Mouse (Mus musculus): ENCODE results near the gene Dnajc3.
"Not testable (repeated sequence)": the region's sequence is repeated elsewhere in the genome, so short reads cannot be mapped to it uniquely, and the experiment has no call there.

Dnajc3 gene

DNA sequence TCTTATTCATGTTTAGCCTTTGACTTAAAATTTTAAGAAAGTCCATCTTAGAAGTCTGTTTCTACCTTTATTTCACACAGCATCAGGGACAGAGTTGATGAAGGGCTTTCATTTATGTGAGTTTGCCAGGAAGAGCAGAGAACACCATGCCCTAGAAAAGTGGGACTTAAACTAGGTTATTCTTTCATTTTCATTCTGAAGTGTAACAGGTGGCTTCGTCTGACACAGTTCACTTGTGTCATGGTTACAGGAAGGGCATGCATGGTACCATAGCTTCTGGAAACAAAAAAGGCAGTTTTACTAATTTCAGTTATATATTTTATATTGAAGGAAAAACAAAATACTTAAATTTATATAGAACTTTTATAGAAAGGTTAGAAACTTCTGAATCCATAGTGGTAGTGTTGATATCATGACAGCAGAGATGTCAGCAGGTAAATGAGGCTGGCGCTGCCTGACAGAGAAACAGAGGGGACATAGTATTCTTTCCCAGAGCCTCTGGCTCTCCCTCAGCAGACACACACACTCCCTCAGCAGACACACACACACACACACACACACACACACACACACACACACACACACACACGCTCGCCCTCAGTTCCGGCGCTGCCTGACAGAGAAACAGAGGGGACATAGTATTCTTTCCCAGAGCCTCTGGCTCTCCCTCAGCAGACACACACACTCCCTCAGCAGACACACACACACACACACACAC, 44.1 kb downstream of the Dnajc3 start:
- not testable (repeated sequence) for DNase-seq (ENCODE audit: low read depth in 1 of 2, low spot score in 2 of 2)

GRCm38 (mm10) chr14:118982429-118983045, 44.8 kb downstream of the Dnajc3 start:
- not testable (repeated sequence) for DNase-seq (ENCODE audit: low read depth in 1 of 2, low spot score in 2 of 2)

- DNase-seq (ENCODE audit: low read depth in 1 of 2, low spot score in 2 of 2), result no peak
These were observed 45.6 kb downstream of the Dnajc3 start for GRCm38 (mm10) chr14:118983396-118983795.

- no peak for DNase-seq (ENCODE audit: low read depth in 1 of 2, low spot score in 2 of 2)
These were observed 46.4 kb downstream of the Dnajc3 start for GRCm38 (mm10) chr14:118984161-118984560.

DNA sequence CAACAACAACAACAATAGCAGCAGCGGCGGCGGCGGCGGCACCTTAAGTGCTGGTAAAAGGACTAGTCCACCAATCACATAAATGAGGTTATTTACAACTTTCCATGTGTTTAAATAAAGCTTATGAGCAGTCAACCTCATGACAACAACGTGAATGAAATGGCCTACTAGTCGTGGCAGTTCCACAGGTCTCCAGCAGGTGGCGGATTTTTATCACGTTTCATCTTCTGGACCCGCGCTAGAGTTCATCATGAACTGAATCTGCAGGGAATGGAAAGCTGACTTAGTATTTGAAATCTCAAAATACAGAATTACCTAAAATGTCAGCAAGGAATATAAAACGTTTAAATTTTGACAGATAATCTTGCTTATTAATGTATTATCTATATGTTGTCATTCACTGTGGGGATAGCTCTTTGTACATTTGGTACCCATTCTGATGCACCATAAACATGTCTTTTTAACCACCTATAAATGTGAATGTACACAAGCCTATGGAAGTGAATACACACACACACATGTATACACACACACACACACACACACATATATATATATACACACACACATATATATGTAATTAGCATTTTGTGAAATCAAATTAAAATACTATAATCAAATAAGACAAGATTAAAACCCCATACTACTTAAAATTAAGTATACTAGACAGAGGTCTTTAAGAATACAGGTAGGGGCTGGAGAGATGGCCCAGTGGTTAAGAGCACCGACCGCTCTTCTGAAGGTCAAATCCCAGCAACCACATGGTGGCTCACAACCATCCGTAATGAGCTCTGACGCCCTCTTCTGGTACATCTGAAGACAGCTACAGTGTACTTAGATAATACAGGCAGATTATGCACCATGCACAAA, 49.1 kb downstream of the Dnajc3 start:
- peak in 1 of 2 experiments; percentile 19 for DNase-seq (ENCODE audit: low read depth in 1 of 2, low spot score in 2 of 2)

DNA sequence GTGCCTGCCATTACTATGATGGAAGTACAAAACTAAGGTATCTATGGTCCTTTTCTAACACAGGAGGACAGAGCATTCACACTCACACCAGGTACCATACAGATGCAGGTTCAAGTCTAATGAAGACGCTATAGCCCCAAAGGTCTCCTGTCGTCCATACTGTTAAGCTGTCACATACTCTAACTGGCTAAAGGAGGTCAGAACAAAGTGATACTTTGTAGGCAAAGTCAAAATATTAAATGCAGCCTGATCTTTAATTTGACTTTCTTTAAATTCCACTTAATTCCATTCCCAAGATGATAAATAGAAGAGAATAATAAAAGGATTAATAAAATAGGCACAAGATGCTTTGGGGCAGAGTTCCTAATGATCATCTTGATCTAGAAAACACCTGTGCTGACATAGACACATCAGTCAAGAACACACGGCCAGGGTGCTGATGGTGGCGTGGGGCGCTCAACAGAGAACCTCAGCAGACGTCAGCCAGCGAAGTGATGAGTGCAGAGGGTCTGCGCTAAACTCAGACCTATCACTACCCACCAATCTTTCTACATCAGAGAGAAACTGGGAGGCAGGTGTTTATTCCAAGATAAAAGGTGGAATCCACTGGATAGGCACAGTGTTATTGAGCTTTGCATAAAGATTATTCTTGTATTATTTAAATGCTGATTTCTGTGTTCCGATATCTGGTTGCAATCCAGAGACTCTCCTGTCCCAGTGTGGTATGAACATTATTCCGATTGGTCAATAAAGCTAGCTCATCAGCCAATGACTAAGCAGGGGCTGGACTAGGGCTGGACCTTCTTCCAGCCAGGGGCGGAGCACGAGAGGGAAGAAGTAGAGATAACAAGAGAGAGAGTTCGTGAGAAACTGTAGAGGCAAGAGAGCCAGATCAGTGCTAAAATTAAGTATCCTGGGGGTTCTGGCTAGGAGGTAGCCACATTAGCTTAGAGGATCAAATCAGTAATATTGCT, 50.0 kb downstream of the Dnajc3 start:
- no peak for DNase-seq (ENCODE audit: low read depth in 1 of 2, low spot score in 2 of 2)

DNA sequence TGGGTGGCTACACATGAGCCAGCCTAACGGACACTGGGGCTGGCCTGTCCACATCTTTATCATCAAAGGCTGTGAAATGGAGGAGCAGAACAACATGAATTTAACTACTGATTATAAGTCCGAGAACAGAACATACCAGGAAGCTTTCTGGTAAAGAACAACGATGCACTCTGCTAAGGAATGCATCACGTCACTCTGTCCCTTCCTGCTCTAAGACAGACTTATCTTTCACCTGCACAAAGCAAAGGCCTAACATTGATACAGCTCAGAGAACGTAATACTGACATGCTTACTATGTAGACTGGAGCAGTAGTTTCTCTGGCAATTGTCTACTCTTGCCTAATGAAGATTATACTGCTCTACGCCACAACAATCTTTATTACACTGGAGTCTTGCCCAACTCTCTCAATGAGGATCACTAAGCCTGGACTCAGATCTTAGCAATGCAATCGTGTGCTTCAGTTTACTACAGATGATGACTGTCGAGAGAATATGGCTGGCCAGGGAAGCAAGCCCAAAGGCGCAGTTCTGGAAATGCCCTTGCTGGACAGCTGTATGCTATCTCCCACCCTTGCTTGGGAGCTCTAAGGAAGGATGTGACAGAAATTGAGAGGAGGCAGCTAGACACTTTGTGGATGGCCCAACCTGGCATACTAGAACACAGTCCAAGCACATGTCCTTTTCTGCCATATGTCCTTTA, 57.6 kb downstream of the Dnajc3 start:
- DNase-seq (ENCODE audit: low read depth in 1 of 2, low spot score in 2 of 2), result no peak

- no peak for DNase-seq (ENCODE audit: low read depth in 1 of 2, low spot score in 2 of 2)
These were observed 65.5 kb downstream of the Dnajc3 start for GRCm38 (mm10) chr14:119003320-119003719.

GRCm38 (mm10) chr14:119005834-119006233, 68.1 kb downstream of the Dnajc3 start:
- no peak for DNase-seq (ENCODE audit: low read depth in 1 of 2, low spot score in 2 of 2)

DNA sequence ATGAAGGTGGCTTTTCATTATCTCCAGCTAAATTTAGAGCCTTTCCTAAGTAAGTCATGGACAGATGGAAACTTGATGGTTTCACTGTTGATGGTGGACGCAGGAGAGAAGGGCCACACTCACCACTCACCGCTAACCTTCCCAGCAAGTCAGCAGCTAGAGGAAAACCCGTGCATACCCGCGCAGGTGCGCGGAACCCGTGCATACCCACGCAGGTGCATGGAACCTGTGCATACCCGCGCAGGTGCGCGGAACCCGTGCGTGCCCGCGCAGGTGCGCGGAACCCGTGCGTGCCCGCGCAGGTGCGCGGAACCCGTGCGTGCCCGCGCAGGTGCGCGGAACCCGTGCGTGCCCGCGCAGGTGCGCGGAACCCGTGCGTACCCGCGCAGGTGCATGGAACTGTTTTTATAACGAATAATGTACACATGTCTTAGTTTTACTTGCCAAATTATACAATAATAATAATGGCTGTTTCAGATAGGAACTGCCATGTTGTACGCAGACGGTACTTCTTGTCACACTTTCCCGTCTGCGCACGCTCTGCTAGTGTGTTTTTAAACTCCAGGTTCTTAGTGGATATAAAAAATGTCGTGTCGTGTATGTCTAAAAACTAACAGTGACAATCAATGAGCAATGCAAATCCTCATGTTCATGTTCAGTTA, 68.8 kb downstream of the Dnajc3 start:
- DNase-seq (ENCODE audit: low read depth in 1 of 2, low spot score in 2 of 2), result no peak

- peak; percentile 89 to 90 for DNase-seq (ENCODE audit: low read depth in 1 of 2, low spot score in 2 of 2)
These were observed 69.6 kb downstream of the Dnajc3 start for GRCm38 (mm10) chr14:119007103-119007951.

GRCm38 (mm10) chr14:119008031-119008590, 70.3 kb downstream of the Dnajc3 start:
- no peak for DNase-seq (ENCODE audit: low read depth in 1 of 2, low spot score in 2 of 2)

DNA sequence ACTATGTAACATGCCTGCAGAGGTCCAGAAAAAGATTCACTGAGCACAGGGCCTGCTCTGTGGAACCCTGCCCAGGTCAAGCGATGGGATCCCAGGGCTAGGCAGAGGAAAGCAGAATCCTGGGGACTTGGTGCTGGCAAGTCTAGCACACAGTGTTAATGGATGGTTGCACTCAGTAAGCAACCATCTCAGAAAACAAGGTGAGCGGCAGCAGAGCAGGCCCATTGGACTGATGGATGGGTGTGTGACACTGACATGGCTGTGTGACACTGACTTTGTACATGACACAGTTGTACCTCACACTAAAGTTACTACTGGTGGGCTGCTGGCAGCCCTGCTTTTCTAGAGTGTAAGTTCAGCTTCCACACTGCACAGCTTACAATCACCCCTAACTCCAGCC, 71.8 kb downstream of the Dnajc3 start:
- DNase-seq (ENCODE audit: low read depth in 1 of 2, low spot score in 2 of 2), result no peak

- DNase-seq (ENCODE audit: low read depth in 1 of 2, low spot score in 2 of 2), result no peak
These were observed 75.0 kb downstream of the Dnajc3 start for GRCm38 (mm10) chr14:119012607-119013431.

DNA sequence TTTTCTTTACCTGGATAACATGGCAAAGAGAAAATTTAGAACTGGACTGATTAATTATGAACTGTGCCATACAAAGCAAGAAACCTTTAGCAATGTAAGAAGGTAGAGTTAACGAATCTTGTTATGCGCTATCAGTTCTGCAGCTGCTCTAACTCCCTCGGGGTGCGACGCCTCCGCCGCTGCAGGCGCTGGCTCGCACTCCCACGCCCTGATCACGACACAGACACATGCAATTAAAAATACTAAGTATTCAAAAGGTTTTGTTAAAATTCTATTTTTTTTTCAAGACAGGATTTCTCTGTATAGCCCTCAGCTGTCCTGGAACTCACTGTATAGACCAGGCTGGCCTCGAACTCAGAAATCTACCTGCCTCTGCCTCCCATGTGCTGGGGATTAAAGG, 75.8 kb downstream of the Dnajc3 start:
- no peak for DNase-seq (ENCODE audit: low read depth in 1 of 2, low spot score in 2 of 2)

- DNase-seq (ENCODE audit: low read depth in 1 of 2, low spot score in 2 of 2), result no peak
These were observed 88.1 kb downstream of the Dnajc3 start for GRCm38 (mm10) chr14:119025889-119026288.

DNA sequence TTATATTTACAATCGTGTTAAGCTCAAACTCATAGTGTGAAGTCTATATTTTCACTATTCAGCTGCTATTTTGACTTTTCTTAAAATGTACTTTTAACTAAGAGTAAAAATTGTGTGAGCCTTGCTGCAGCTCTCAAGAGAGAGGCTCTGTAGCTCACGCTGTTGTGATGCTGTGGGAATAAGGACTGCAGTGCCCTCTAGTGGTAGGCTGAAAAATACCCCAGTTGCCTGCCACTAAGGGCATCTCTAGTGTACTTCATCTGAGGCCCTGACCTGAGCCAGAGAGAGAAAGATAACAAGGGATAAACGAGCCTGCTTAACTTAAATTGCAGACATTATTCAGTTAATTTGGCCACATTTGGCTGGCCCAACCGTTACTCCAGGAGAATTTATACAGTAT, 89.4 kb downstream of the Dnajc3 start:
- DNase-seq (ENCODE audit: low read depth in 1 of 2, low spot score in 2 of 2), result peak in 1 of 2 experiments; percentile 15

All from monocyte, adult 2 months (primary cell).